Mouse (Mus musculus) limb, embryonic 10.5 days (tissue): Measurements from ENCODE around the gene Prss21. TPM values are rescaled to one million over a fixed set of nuclear protein-coding genes. Genes with fewer than 3 reads are reported as not detected.

Source experiments
- DNase-seq: peaks from one replicate; pipeline ENCODE4 v3.0.0-alpha.2; 2017; ENCODE audit warnings: low spot score
- H3K27ac ChIP-seq: fragments of 300-500 bp; sonication (generic); 2 replicates; pipeline ENCODE4 v1.5.1; 2016; ENCODE audit warnings: mild to moderate bottlenecking
- H3K27me3 ChIP-seq: fragments of 300-500 bp; sonication (generic); 2 replicates; pipeline ENCODE4 v1.6.1; 2016; ENCODE audit warnings: low read depth, mild to moderate bottlenecking; ENCODE audit not compliant: poor library complexity, severe bottlenecking
- H3K36me3 ChIP-seq: fragments of 300-500 bp; sonication (generic); 2 replicates; pipeline ENCODE4 v1.6.1; 2016; ENCODE audit warnings: mild to moderate bottlenecking, moderate library complexity
- H3K4me1 ChIP-seq: fragments of 300-500 bp; sonication (generic); 2 replicates; pipeline ENCODE4 v1.6.1; 2016
- H3K4me3 ChIP-seq: fragments of 300-500 bp; sonication (generic); 2 replicates; pipeline ENCODE4 v1.5.1; 2016; ENCODE audit warnings: mild to moderate bottlenecking, moderate library complexity
- H3K9me3 ChIP-seq: fragments of 300-500 bp; sonication (generic); replicated peaks from 2 replicates; pipeline ENCODE4 v1.6.1; 2016; ENCODE audit warnings: mild to moderate bottlenecking
- WGBS: fragments of 180-500 bp; shearing (Covaris S2); methylation state at CpG from one replicate; pipeline ENCODE4 v1.1.7; 2016; 5-methylcytosine and 5-hydroxymethylcytosine counted together
- polyA plus RNA-seq: library from polyadenylated mRNA; unstranded; fragments of >200 nt; fragmentation: Nextera tagmentation; extraction: Ambion mirVana; gene quantifications from 2 replicates; pipeline ENCODE4 v1.2.1, GENCODE M21; 2016

The Prss21 gene
- polyA plus RNA-seq, 1 experiment from 2014 or later = not detected

GRCm38 (mm10) chr17:23841145-23841544 lies 26.7 kb upstream of the Prss21 start:
- H3K27me3 ChIP-seq = peaks cover 6% of the 10 kb centered on the region; the same call in 1 of the 2 replicates
- H3K4me1 ChIP-seq = peaks cover 12% of the 10 kb centered on the region
- peak; percentile 64 for DNase-seq
- H3K36me3 ChIP-seq = no peaks in the 10 kb centered on the region
- H3K4me3 ChIP-seq = no peak overlapping the region
- no peaks in the 10 kb centered on the region for H3K9me3 ChIP-seq
- no peak overlapping the region for H3K27ac ChIP-seq
- 33% methylated on average over 4 of the region's 4 CpGs for WGBS

- WGBS = 45% methylated on average over 23 of the region's 23 CpGs
- DNase-seq = peak; percentile 39
- H3K27ac ChIP-seq = peak overlapping the region; percentile 31; the same call in 1 of the 2 replicates
These were observed 24.6 kb upstream of the Prss21 start for GRCm38 (mm10) chr17:23843141-23843811.

GRCm38 (mm10) chr17:23843812-23844273 lies 24.0 kb upstream of the Prss21 start, which contains the start of the genes Prss32 and Prss41:
TSS of gene Prss32 (plus strand) at chr17:23843855.
TSS of gene Prss41 (minus strand) at chr17:23844172.
- Histone ChIP-seq H3K27ac (peak within 1 kb of the TSS; percentile 31; the same call in 1 of the 2 replicates), H3K36me3 (no peaks in the 10 kb centered on the region), H3K27me3 (peaks cover 6% of the 10 kb centered on the region; the same call in 1 of the 2 replicates), H3K9me3 (no peaks in the 10 kb centered on the region), H3K4me1 (peaks cover 12% of the 10 kb centered on the region), H3K4me3 (peak within 1 kb of the TSS; percentile 43)
- peak; percentile 80 for DNase-seq
- 11% methylated on average over 19 of the region's 19 CpGs for WGBS

More at GRCm38 (mm10) chr17:23843141-23843811, 24.6 kb upstream of the Prss21 start:
- peak overlapping the region; percentile 43 for H3K4me3 ChIP-seq
- peaks cover 6% of the 10 kb centered on the region; the same call in 1 of the 2 replicates for H3K27me3 ChIP-seq
- peaks cover 12% of the 10 kb centered on the region for H3K4me1 ChIP-seq
- no peaks in the 10 kb centered on the region for H3K9me3 ChIP-seq
- no peaks in the 10 kb centered on the region for H3K36me3 ChIP-seq

DNA sequence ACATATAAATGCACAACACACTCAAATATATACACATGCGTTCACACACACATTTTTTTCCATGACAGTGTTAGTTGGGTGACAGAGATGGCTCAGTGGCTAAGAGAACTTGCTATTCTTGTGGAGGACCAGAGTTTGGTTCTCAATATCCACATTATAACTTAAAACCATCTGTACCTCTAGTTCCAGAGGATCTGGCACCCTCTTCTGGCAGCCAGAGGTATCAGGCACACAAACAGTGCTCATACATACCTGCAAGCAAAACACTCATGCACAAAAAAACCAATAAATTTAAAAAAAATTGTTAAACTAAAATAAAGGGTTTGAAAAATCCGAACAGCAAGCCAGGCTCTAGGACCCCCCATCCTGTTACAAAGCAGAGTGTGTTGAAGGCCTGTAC lies 17.8 kb upstream of the Prss21 start:
- no peaks in the 10 kb centered on the region for H3K36me3 ChIP-seq
- WGBS = 61% methylated on average over 2 of the region's 2 CpGs

DNA sequence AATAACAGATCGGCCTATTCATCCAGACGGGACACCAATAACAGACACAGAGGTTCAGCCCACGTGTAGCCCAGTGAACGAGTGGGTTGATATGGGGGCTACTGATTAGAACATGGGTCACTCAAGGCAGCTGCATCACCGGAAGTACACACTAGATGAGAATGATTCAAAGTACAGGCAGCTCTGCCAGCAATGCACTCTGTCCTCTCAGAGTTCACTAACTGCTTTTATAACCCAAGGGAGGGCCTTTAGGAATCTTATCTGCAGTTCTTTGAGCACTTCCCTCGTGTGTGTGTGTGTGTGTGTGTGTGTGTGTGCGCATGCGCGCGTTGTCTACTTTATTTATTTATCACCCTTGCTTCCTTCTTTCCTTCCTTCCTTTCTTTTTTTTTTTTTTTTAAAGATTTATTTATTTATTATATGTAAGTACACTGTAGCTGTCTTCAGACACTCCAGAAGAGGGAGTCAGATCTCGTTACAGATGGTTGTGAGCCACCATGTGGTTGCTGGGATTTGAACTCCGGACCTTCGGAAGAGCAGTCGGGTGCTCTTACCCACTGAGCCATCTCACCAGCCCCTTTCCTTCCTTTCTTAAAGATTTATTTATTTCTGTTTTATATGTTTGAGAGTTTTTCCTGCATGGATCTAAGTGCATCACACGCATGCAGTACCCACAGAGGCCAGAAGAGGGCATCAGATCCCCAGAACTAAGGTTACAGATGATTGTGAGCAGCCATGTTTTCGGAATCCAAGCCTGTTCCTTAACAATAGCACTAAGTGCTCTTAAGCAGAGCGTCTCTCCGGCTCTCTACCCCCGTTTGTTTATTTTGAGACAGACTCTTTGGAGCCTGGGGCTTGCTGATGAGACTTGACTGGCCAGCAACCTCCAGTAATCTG lies 16.8 kb upstream of the Prss21 start:
- H3K4me1 ChIP-seq = peaks cover 7% of the 10 kb centered on the region
- 66% methylated on average over 19 of the region's 19 CpGs for WGBS
- no peaks in the 10 kb centered on the region for H3K36me3 ChIP-seq
- H3K27me3 ChIP-seq = no peaks in the 10 kb centered on the region
- H3K9me3 ChIP-seq = no peaks in the 10 kb centered on the region
- no peak overlapping the region for H3K4me3 ChIP-seq
- peak; percentile 77 for DNase-seq
- H3K27ac ChIP-seq = 0 out of 2 replicates have a peak overlapping the region, but pooled peaks have one; percentile 42

More for the DNA sequence above, 17.8 kb upstream of the Prss21 start:
- no peaks in the 10 kb centered on the region for H3K4me1 ChIP-seq
- no peak overlapping the region for H3K4me3 ChIP-seq
- no peaks in the 10 kb centered on the region for H3K27me3 ChIP-seq
- no peak for DNase-seq
- H3K9me3 ChIP-seq = no peaks in the 10 kb centered on the region
- no peak overlapping the region for H3K27ac ChIP-seq

- Histone ChIP-seq H3K4me3 (no peak overlapping the region), H3K36me3 (no peaks in the 10 kb centered on the region), H3K9me3 (no peaks in the 10 kb centered on the region), H3K27me3 (no peaks in the 10 kb centered on the region), H3K27ac (no peak overlapping the region), H3K4me1 (peaks cover 8% of the 10 kb centered on the region)
- 48% methylated on average over 5 of the region's 5 CpGs for WGBS
- DNase-seq = peak; percentile 54
These were observed 14.6 kb upstream of the Prss21 start for GRCm38 (mm10) chr17:23853292-23853691.

- 90% methylated on average over 10 of the region's 10 CpGs for WGBS
- DNase-seq = no peak
These were observed 13.6 kb upstream of the Prss21 start for GRCm38 (mm10) chr17:23854229-23854765.

GRCm38 (mm10) chr17:23857193-23857592 lies 10.7 kb upstream of the Prss21 start:
- Histone ChIP-seq H3K27ac (peak overlapping the region; percentile 7; the same call in 1 of the 2 replicates), H3K4me1 (peaks cover 8% of the 10 kb centered on the region), H3K9me3 (no peaks in the 10 kb centered on the region), H3K36me3 (no peaks in the 10 kb centered on the region), H3K4me3 (no peak overlapping the region), H3K27me3 (no peaks in the 10 kb centered on the region)
- WGBS = 85% methylated on average over 6 of the region's 6 CpGs
- DNase-seq = no peak

More at GRCm38 (mm10) chr17:23854229-23854765, 13.6 kb upstream of the Prss21 start:
- Histone ChIP-seq H3K27me3 (no peaks in the 10 kb centered on the region), H3K36me3 (no peaks in the 10 kb centered on the region), H3K9me3 (no peaks in the 10 kb centered on the region), H3K4me3 (no peak overlapping the region), H3K4me1 (peaks cover 8% of the 10 kb centered on the region), H3K27ac (no peak overlapping the region)

- H3K27ac ChIP-seq = no peak overlapping the region
- no peaks in the 10 kb centered on the region for H3K9me3 ChIP-seq
- H3K36me3 ChIP-seq = no peaks in the 10 kb centered on the region
- DNase-seq = no peak
- no peak overlapping the region for H3K4me3 ChIP-seq
- H3K27me3 ChIP-seq = no peaks in the 10 kb centered on the region
- H3K4me1 ChIP-seq = peaks cover 8% of the 10 kb centered on the region
- WGBS = 70% methylated on average over 2 of the region's 2 CpGs
These were observed 9.9 kb upstream of the Prss21 start for GRCm38 (mm10) chr17:23857913-23858312.

DNA sequence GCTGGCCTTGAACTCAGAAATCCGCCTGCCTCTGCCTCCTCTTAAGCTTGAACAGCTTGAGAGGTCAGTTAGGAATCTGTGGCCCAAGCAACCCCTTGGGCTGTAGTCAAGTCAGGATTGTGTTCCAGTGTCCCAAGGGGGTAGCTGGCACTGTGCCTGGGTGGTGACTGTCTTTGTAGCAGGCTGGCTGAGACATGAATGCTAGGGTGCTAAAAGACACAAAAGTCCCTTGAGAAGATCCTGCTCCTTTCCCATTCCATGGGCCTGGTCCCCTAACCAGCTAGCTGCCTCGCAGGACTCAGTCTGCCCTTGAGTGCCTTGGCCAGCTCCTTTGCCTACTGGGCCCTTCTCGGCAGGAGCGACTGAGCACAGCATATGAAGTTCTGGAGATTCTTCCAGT lies 4.9 kb upstream of the Prss21 start:
- H3K36me3 ChIP-seq = no peaks in the 10 kb centered on the region
- no peak overlapping the region for H3K27ac ChIP-seq
- WGBS = 87% methylated on average over 4 of the region's 4 CpGs
- H3K4me3 ChIP-seq = no peak overlapping the region
- no peaks in the 10 kb centered on the region for H3K9me3 ChIP-seq
- H3K4me1 ChIP-seq = no peaks in the 10 kb centered on the region
- no peaks in the 10 kb centered on the region for H3K27me3 ChIP-seq
- DNase-seq = no peak

DNA sequence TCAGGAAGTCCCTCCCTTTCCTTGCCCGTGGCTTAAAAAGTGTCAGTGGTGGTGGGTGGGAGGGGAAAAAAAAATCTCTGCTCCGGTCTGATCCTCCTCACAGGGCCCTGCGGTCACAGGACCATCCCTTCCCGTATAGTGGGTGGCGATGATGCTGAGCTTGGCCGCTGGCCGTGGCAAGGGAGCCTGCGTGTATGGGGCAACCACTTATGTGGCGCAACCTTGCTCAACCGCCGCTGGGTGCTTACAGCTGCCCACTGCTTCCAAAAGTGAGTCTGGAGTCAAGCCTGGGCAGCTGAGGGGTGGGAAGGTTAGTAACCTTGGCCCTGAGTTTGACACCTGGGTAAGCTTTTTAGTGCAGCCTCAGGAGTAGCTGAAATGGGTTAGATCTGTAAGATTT lies 657 bp downstream of the Prss21 start:
- Histone ChIP-seq H3K27me3 (no peaks in the 10 kb centered on the region), H3K36me3 (no peaks in the 10 kb centered on the region), H3K4me3 (no peak overlapping the region), H3K9me3 (no peaks in the 10 kb centered on the region), H3K4me1 (peaks cover 8% of the 10 kb centered on the region; the same call in 1 of the 2 replicates), H3K27ac (no peak overlapping the region)
- DNase-seq = no peak
- WGBS = 93% methylated on average over 11 of the region's 11 CpGs
